Mouse (Mus musculus) spleen, postnatal 14 days (tissue): ENCODE data around the gene Klk11.
A peak's percentile ranks its signal among the peaks of the same experiment; 100 is the strongest.

Source experiments
- DNase-seq, 2 experiments: peaks; one replicate each; pipeline ENCODE4 v3.0.0; 2021 to 2022; ENCODE audit warnings: low spot score in 2 of 2

Klk11 gene

GRCm38 (mm10) chr7:43774364-43774763 lies at the start of gene Klk11:
Gene Klk11 (plus strand): TSS chr7:43774604.
- DNase-seq = no peak

- no peak for DNase-seq
These were observed 26.6 kb upstream of the Klk11 start for GRCm38 (mm10) chr7:43747788-43748187.

- no peak for DNase-seq
These were observed 21.6 kb upstream of the Klk11 start for GRCm38 (mm10) chr7:43752806-43753205.

- no peak for DNase-seq
These were observed 7.9 kb upstream of the Klk11 start for GRCm38 (mm10) chr7:43766484-43766883.

GRCm38 (mm10) chr7:43768597-43768996 lies 5.8 kb upstream of the Klk11 start, which contains the start of gene Klk12:
Gene Klk12 (plus strand): TSS chr7:43768897.
- no peak for DNase-seq

GRCm38 (mm10) chr7:43769636-43770035 lies 4.8 kb upstream of the Klk11 start:
- DNase-seq = no peak

- DNase-seq = no peak
These were observed 3.7 kb upstream of the Klk11 start for GRCm38 (mm10) chr7:43770701-43771100.

- DNase-seq = no peak
These were observed 2.5 kb upstream of the Klk11 start for GRCm38 (mm10) chr7:43771916-43772315.

GRCm38 (mm10) chr7:43772901-43773300 lies 1.5 kb upstream of the Klk11 start:
- no peak for DNase-seq

GRCm38 (mm10) chr7:43774802-43775201 lies 398 bp downstream of the Klk11 start:
- no peak for DNase-seq

- peak in 1 of 2 experiments; percentile 0 for DNase-seq
These were observed 1.1 kb downstream of the Klk11 start for GRCm38 (mm10) chr7:43775311-43776057.

GRCm38 (mm10) chr7:43776506-43776905 lies 2.1 kb downstream of the Klk11 start:
- DNase-seq = no peak

- peak in 1 of 2 experiments; percentile 0 for DNase-seq
These were observed 3.0 kb downstream of the Klk11 start for GRCm38 (mm10) chr7:43777423-43777822.

GRCm38 (mm10) chr7:43778176-43778970 lies 4.0 kb downstream of the Klk11 start:
- DNase-seq = no peak

- DNase-seq = no peak
These were observed 5.8 kb downstream of the Klk11 start for GRCm38 (mm10) chr7:43780241-43780640.

- no peak for DNase-seq
These were observed 6.3 kb downstream of the Klk11 start, which contains the start of gene Klk10 for GRCm38 (mm10) chr7:43780746-43781145. Gene Klk10 (plus strand): TSS chr7:43781035.

- DNase-seq = no peak
These were observed 7.1 kb downstream of the Klk11 start for GRCm38 (mm10) chr7:43781541-43781940.

- peak; percentile 29 to 56 for DNase-seq
These were observed 8.2 kb downstream of the Klk11 start for GRCm38 (mm10) chr7:43782275-43783265.

GRCm38 (mm10) chr7:43785286-43785685 lies 10.9 kb downstream of the Klk11 start:
- no peak for DNase-seq

GRCm38 (mm10) chr7:43788096-43788495 lies 13.7 kb downstream of the Klk11 start:
- DNase-seq = no peak

GRCm38 (mm10) chr7:43789295-43789694 lies 14.9 kb downstream of the Klk11 start:
- no peak for DNase-seq

GRCm38 (mm10) chr7:43791591-43791990 lies 17.2 kb downstream of the Klk11 start, which contains the start of gene Klk9:
Gene Klk9 (plus strand): TSS chr7:43791891.
- DNase-seq = no peak
